Mouse (Mus musculus): ENCODE results near the gene Gm20425. TPM values are rescaled to one million over a fixed set of nuclear protein-coding genes. Genes with fewer than 3 reads are reported as not detected.

The Gm20425 gene
- total RNA-seq, 1 experiment, result 0.04 TPM

- Histone ChIP-seq H3K27ac (ENCODE audit: insufficient read depth, low read depth, low read length, poor library complexity, severe bottlenecking) (no peak overlapping the region), H3K4me1 (ENCODE audit: control insufficient read depth in 2 of 2, insufficient read depth in 2 of 2, low read length in 2 of 2, poor library complexity in 1 of 2) (peaks cover 0 to 10% of the 10 kb centered on the region in 2 experiments; a peak in 1 of 4 replicates), H3K4me3 (ENCODE audit: insufficient read depth in 1 of 2, low read depth in 1 of 2, low read length in 2 of 2, poor library complexity in 1 of 2, severe bottlenecking in 1 of 2) (no peak overlapping the region), H3K9ac (ENCODE audit: insufficient read depth, low read depth, low read length, poor library complexity, severe bottlenecking) (no peak overlapping the region), H3K9me3 (ENCODE audit: control insufficient read depth, insufficient read depth, low read depth, low read length) (no peaks in the 10 kb centered on the region), H3K36me3 (ENCODE audit: control insufficient read depth, insufficient read depth, low read length, poor library complexity, severe bottlenecking) (no peaks in the 10 kb centered on the region)
- DNase-seq (ENCODE audit: low read depth, low spot score), result no peak
- in situ Hi-C loops (cut with MboI; ENCODE audit: low sequenced_read_pairs in 2 of 2, unreplicated experiment in 2 of 2), result no loop called here
- TF ChIP-seq ZNF384 (IDR thresholded peaks at IDR 0.05; ENCODE audit: low read depth, low read length) (no peak), CHD2 (IDR thresholded peaks at IDR 0.05; ENCODE audit: low read depth, low read length) (no peak), ZC3H11A (IDR thresholded peaks at IDR 0.05; ENCODE audit: borderline replicate concordance, low read depth, low read length) (no peak), HCFC1 (IDR thresholded peaks at IDR 0.05; ENCODE audit: borderline replicate concordance, insufficient read depth, low read length) (no peak), MAFK (IDR thresholded peaks at IDR 0.05; ENCODE audit: insufficient read depth, low read depth, low read length) (no peak)
Measured at GRCm38 (mm10) chr9:103175692-103176091, 54.4 kb downstream of the Gm20425 start.

GRCm38 (mm10) chr9:103174771-103175519 is 55.2 kb downstream of the Gm20425 start:
- in situ Hi-C loops (cut with MboI; ENCODE audit: low sequenced_read_pairs in 2 of 2, unreplicated experiment in 2 of 2), result no loop called here
- TF ChIP-seq ZC3H11A (IDR thresholded peaks at IDR 0.05; ENCODE audit: borderline replicate concordance, low read depth, low read length) (no peak), ZNF384 (IDR thresholded peaks at IDR 0.05; ENCODE audit: low read depth, low read length) (no peak), MAFK (IDR thresholded peaks at IDR 0.05; ENCODE audit: insufficient read depth, low read depth, low read length) (no peak), HCFC1 (IDR thresholded peaks at IDR 0.05; ENCODE audit: borderline replicate concordance, insufficient read depth, low read length) (no peak)
- no peak for DNase-seq (ENCODE audit: low read depth, low spot score)
- Histone ChIP-seq H3K27ac (ENCODE audit: insufficient read depth, low read depth, low read length, poor library complexity, severe bottlenecking) (no peak overlapping the region), H3K36me3 (ENCODE audit: control insufficient read depth, insufficient read depth, low read length, poor library complexity, severe bottlenecking) (no peaks in the 10 kb centered on the region), H3K9me3 (ENCODE audit: control insufficient read depth, insufficient read depth, low read depth, low read length) (no peaks in the 10 kb centered on the region), H3K4me1 (ENCODE audit: control insufficient read depth in 2 of 2, insufficient read depth in 2 of 2, low read length in 2 of 2, poor library complexity in 1 of 2) (peaks cover 0 to 5% of the 10 kb centered on the region in 2 experiments; a peak in 1 of 4 replicates), H3K4me3 (ENCODE audit: insufficient read depth in 1 of 2, low read depth in 1 of 2, low read length in 2 of 2, poor library complexity in 1 of 2, severe bottlenecking in 1 of 2) (no peak overlapping the region), H3K9ac (ENCODE audit: insufficient read depth, low read depth, low read length, poor library complexity, severe bottlenecking) (no peak overlapping the region)

GRCm38 (mm10) chr9:103168771-103169170 is 61.3 kb downstream of the Gm20425 start:
- no peak overlapping the region for H3K9ac ChIP-seq (ENCODE audit: insufficient read depth, low read depth, low read length, poor library complexity, severe bottlenecking)
- H3K4me3 ChIP-seq (ENCODE audit: insufficient read depth in 1 of 2, low read depth in 1 of 2, low read length in 2 of 2, poor library complexity in 1 of 2, severe bottlenecking in 1 of 2), result no peak overlapping the region
- no peaks in the 10 kb centered on the region for H3K9me3 ChIP-seq (ENCODE audit: control insufficient read depth, insufficient read depth, low read depth, low read length)
- H3K36me3 ChIP-seq (ENCODE audit: control insufficient read depth, insufficient read depth, low read length, poor library complexity, severe bottlenecking), result no peaks in the 10 kb centered on the region
- DNase-seq (ENCODE audit: low read depth, low spot score), result no peak
- H3K27ac ChIP-seq (ENCODE audit: insufficient read depth, low read depth, low read length, poor library complexity, severe bottlenecking), result no peak overlapping the region
- in situ Hi-C loops (cut with MboI; ENCODE audit: low sequenced_read_pairs in 2 of 2, unreplicated experiment in 2 of 2), result no loop called here
- H3K4me1 ChIP-seq (ENCODE audit: control insufficient read depth in 2 of 2, insufficient read depth in 2 of 2, low read length in 2 of 2, poor library complexity in 1 of 2), result peaks cover 0 to 2% of the 10 kb centered on the region in 2 experiments; a peak in 1 of 4 replicates
- TF ChIP-seq CHD2 (IDR thresholded peaks at IDR 0.05; ENCODE audit: low read depth, low read length) (no peak), MAFK (IDR thresholded peaks at IDR 0.05; ENCODE audit: insufficient read depth, low read depth, low read length) (no peak), ZC3H11A (IDR thresholded peaks at IDR 0.05; ENCODE audit: borderline replicate concordance, low read depth, low read length) (no peak), HCFC1 (IDR thresholded peaks at IDR 0.05; ENCODE audit: borderline replicate concordance, insufficient read depth, low read length) (no peak), ZNF384 (IDR thresholded peaks at IDR 0.05; ENCODE audit: low read depth, low read length) (no peak)

GRCm38 (mm10) chr9:103168046-103168445 is 62.1 kb downstream of the Gm20425 start:
- no peak for DNase-seq (ENCODE audit: low read depth, low spot score)
- H3K27ac ChIP-seq (ENCODE audit: insufficient read depth, low read depth, low read length, poor library complexity, severe bottlenecking), result no peak overlapping the region
- in situ Hi-C loops (cut with MboI; ENCODE audit: low sequenced_read_pairs in 2 of 2, unreplicated experiment in 2 of 2), result no loop called here
- H3K4me1 ChIP-seq (ENCODE audit: control insufficient read depth in 2 of 2, insufficient read depth in 2 of 2, low read length in 2 of 2, poor library complexity in 1 of 2), result peaks cover 0 to 2% of the 10 kb centered on the region in 2 experiments; a peak in 1 of 4 replicates
- no peak overlapping the region for H3K9ac ChIP-seq (ENCODE audit: insufficient read depth, low read depth, low read length, poor library complexity, severe bottlenecking)
- TF ChIP-seq MAFK (IDR thresholded peaks at IDR 0.05; ENCODE audit: insufficient read depth, low read depth, low read length), result peak; percentile 44; the same call in 1 of the 2 replicates
- no peak for TF ChIP-seq HCFC1 (IDR thresholded peaks at IDR 0.05; ENCODE audit: borderline replicate concordance, insufficient read depth, low read length)
- H3K36me3 ChIP-seq (ENCODE audit: control insufficient read depth, insufficient read depth, low read length, poor library complexity, severe bottlenecking), result no peaks in the 10 kb centered on the region
- H3K9me3 ChIP-seq (ENCODE audit: control insufficient read depth, insufficient read depth, low read depth, low read length), result no peaks in the 10 kb centered on the region
- no peak overlapping the region for H3K4me3 ChIP-seq (ENCODE audit: insufficient read depth in 1 of 2, low read depth in 1 of 2, low read length in 2 of 2, poor library complexity in 1 of 2, severe bottlenecking in 1 of 2)

Measured in ES-E14 (cell line).